Mouse (Mus musculus): ENCODE data around the gene Srp14.

- TF ChIP-seq POLR2A (IDR thresholded peaks at IDR 0.05; ENCODE audit: borderline replicate concordance, low read depth, low read length) (no peak), CTCF (IDR thresholded peaks at IDR 0.05; ENCODE audit: low read depth, low read length) (no peak)
Measured at GRCm38 (mm10) chr2:118487806-118488205, 8.3 kb upstream of the Srp14 start.
